Mouse (Mus musculus) thymus, adult 2 months (tissue): ENCODE data around the gene Zfp937. TPM values are rescaled to one million over a fixed set of nuclear protein-coding genes. Genes with fewer than 3 reads are reported as not detected.
"Not testable (repeated sequence)": the region's sequence is repeated elsewhere in the genome, so short reads cannot be mapped to it uniquely, and the experiment has no call there.

Experiments
- DNase-seq: peaks from one replicate; pipeline ENCODE4 v3.0.0; 2021
- H3K27ac ChIP-seq: fragments of 200-500 bp; 2 replicates; pipeline ENCODE4 v1.5.1; 2012; ENCODE audit warnings: low read length, control low read depth; ENCODE audit not compliant: control insufficient read depth, insufficient read depth
- H3K27me3 ChIP-seq: fragments of 200-500 bp; 2 replicates; pipeline ENCODE4 v1.6.1; 2012; ENCODE audit warnings: mild to moderate bottlenecking, low read length, moderate library complexity, mixed read lengths; ENCODE audit not compliant: control insufficient read depth, insufficient read depth
- H3K36me3 ChIP-seq: fragments of 200-500 bp; 2 replicates; pipeline ENCODE4 v1.6.1; 2012; ENCODE audit warnings: mild to moderate bottlenecking, low read length, moderate library complexity; ENCODE audit not compliant: control insufficient read depth, insufficient read depth
- H3K4me1 ChIP-seq: fragments of 200-500 bp; replicated peaks from 2 replicates; pipeline ENCODE4 v1.6.1; 2012; ENCODE audit warnings: low read length; ENCODE audit not compliant: control insufficient read depth, insufficient read depth
- H3K4me3 ChIP-seq: fragments of 200-500 bp; 2 replicates; pipeline ENCODE4 v1.5.1; 2012; ENCODE audit warnings: mild to moderate bottlenecking, low read length, control low read depth, moderate library complexity; ENCODE audit not compliant: control insufficient read depth, insufficient read depth
- WGBS: fragments of 180-500 bp; shearing (Covaris S2); methylation state at CpG from one replicate; pipeline ENCODE4 v1.1.7; 2018; 5-methylcytosine and 5-hydroxymethylcytosine counted together
- polyA plus RNA-seq: library from polyadenylated mRNA; depleted of rRNA; stranded (reverse); fragments of >200 nt; gene quantifications from 2 replicates; pipeline ENCODE4 v1.2.3, GENCODE M21; 2012; rRNA removed

Zfp937 gene
- polyA plus RNA-seq, 1 experiment = 0.19 TPM

- not testable (repeated sequence) for H3K36me3 ChIP-seq, H3K27me3 ChIP-seq, DNase-seq, H3K4me1 ChIP-seq, H3K4me3 ChIP-seq, H3K27ac ChIP-seq
- 88% methylated on average over 4 of the region's 4 CpGs for WGBS
These were observed 39.4 kb downstream of the Zfp937 start, which contains the start of gene Gm14124 for GRCm38 (mm10) chr2:150257291-150257690. Gene Gm14124, plus strand, starts transcription at chr2:150257517.

Other genes starting within 250 kb of the Zfp937 start
- 1.9 and 2.6 TPM in 2 replicates for gene Zfp120, start 81.4 kb upstream of the Zfp937 start, polyA plus RNA-seq
- not detected in 2 replicates for gene Gm10770, start 38.4 kb upstream of the Zfp937 start, polyA plus RNA-seq
- not detected in 2 replicates for gene Gm14139, start 36.3 kb upstream of the Zfp937 start, polyA plus RNA-seq
- 0.27 and 0.31 TPM in 2 replicates for gene Gm21994, start 37.5 kb downstream of the Zfp937 start, polyA plus RNA-seq
- not detected in 2 replicates for gene Gm14124, start 39.4 kb downstream of the Zfp937 start, polyA plus RNA-seq
- not detected in 2 replicates for gene Gm10130, start 105.6 kb downstream of the Zfp937 start, polyA plus RNA-seq
- 0.78 and 1.6 TPM in 2 replicates for gene 3300002I08Rik, start 144.7 kb downstream of the Zfp937 start, polyA plus RNA-seq
- 0.08 and 0.16 TPM in 2 replicates for gene Zfp442, start 233.4 kb downstream of the Zfp937 start, polyA plus RNA-seq